Mouse (Mus musculus): ENCODE measurements around the gene Itga9. TPM values are rescaled to one million over a fixed set of nuclear protein-coding genes. Genes with fewer than 3 reads are reported as not detected.

Gene Itga9
- total RNA-seq, 2 experiments from 2014 or later, result 97.8 to 111 TPM

DNA sequence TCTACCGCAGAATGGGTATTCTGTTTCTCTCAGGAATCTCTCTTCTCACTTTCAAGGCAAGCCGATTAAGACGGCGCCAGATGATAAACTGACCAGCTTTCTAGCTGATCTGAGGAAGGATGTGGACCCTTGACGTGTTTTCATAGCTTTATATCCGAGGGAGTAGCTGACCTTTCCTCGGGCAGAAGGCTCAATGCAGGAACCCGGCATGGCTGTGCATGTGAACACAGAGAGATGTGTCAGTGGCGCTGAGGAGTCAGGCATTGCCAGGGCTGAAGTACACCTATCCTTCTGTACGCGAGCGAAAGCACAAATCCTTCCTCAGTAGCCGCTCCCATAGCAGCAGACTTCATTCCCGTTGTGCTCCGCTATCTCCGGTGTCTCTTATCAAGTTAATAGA lies 207.6 kb downstream of the Itga9 start:
- DNase-seq (ENCODE audit: low spot score in 2 of 2), result no peak

- no peak for DNase-seq (ENCODE audit: low spot score in 2 of 2)
Measured at GRCm38 (mm10) chr9:118814461-118814860, 208.0 kb downstream of the Itga9 start.

GRCm38 (mm10) chr9:118815543-118815942 lies 209.1 kb downstream of the Itga9 start:
- DNase-seq (ENCODE audit: low spot score in 2 of 2), result no peak

DNA sequence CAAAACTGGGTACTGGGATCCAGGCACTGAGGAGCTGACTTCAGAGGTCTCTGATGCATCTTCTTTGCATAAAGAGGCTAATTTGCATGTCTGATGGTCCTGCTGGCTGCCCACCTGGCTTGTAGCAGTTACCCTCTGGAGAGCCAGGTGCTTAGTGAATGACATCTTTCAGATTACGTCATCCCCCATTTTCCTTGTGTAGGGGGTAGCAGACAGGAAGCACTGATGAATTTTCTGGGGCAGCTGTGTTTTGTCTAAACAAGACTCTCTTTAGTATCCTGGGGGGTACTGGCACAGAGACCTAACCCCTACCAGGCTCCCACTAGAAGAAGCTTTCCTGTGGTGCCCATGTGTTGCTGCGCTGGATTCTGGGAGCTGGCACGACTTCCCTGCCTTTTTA lies 212.0 kb downstream of the Itga9 start:
- no peak for DNase-seq (ENCODE audit: low spot score in 2 of 2)

GRCm38 (mm10) chr9:118821220-118822185 lies 215.0 kb downstream of the Itga9 start:
- no peak for DNase-seq (ENCODE audit: low spot score in 2 of 2)

DNA sequence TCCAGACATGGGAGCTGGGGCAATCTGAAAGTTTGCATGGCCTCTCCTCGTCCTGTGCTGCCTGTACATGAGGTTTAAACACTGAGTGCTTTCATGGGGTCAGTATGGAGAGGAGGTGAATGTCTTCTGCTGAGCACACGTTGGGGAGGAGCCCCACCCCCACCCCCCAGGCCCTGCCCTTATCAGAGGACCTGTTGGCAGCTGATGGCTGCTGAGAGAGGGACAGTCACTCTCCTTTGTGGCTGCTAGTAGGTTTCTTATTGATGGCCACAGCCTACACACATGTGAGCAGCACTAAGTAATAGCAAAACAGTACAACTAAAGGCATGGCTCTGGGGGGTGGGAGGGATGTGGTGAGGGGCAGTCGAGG lies 215.7 kb downstream of the Itga9 start:
- DNase-seq (ENCODE audit: low spot score in 2 of 2), result no peak

DNA sequence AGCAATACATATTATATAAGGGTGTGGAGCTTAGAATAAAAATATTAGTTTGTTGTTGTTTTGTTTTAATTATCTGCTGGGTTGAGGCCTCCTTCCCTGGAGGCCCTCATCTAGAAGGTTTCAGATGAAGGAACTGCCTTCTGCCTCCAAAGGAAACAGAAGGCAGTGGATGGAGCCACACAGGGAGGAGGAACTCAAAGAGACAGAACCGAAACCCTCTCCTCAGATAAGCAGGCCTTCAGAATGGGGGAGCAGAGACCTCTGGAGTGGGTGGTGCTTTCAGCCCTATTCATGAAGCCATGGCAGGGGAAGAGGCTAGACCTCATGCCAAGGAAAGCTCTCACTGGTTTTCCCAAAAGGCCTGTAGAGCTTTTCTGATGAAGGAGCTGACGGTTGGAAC lies 216.1 kb downstream of the Itga9 start:
- DNase-seq (ENCODE audit: low spot score in 2 of 2), result no peak

DNA sequence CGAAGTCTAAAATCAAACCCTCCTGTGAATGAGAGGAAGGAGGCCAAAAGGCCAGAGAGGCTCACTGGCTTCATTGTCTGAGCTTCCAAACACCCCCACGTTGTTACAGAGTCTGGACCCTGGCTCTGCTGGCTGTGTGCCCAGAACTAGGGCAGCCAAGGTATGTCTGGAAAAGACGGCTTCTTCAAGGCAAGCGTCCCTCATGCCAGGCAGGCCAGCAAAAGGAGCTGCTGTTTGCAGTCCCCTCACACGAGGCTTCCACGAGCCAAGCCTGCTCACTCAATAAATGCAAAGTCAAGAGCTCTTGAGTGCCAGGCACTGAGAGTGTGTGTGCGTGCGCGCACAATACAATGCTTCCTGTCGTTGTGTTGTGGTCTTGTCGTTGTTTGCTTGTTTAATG lies 224.6 kb downstream of the Itga9 start:
- DNase-seq (ENCODE audit: low spot score in 2 of 2), result no peak

- no peak for DNase-seq (ENCODE audit: low spot score in 2 of 2)
Measured at GRCm38 (mm10) chr9:118832533-118832932, 226.0 kb downstream of the Itga9 start.

DNA sequence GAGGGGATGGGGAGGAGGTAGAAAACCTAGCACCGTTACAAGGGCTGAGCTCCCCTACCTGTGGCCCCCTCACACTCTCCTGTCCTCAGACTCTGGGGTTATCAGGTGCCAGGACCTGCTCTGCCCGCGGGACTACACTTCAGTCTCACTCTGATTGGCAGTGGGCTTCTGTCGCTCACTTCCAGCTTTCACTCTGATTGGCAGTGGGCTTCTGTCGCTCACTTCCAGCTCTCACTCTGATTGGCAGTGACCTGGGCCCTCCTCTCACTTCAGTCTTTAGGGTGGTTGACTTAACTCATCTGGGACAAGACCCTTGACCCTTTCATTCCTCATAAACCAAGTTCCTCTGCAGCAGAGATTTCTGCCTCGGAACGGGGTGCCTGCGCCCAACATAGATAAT lies 226.9 kb downstream of the Itga9 start:
- no peak for DNase-seq (ENCODE audit: low spot score in 2 of 2)

- DNase-seq (ENCODE audit: low spot score in 2 of 2), result no peak
Measured at GRCm38 (mm10) chr9:118838910-118839667, 232.6 kb downstream of the Itga9 start.

- DNase-seq (ENCODE audit: low spot score in 2 of 2), result no peak
Measured at GRCm38 (mm10) chr9:118841247-118841646, 234.8 kb downstream of the Itga9 start.

DNA sequence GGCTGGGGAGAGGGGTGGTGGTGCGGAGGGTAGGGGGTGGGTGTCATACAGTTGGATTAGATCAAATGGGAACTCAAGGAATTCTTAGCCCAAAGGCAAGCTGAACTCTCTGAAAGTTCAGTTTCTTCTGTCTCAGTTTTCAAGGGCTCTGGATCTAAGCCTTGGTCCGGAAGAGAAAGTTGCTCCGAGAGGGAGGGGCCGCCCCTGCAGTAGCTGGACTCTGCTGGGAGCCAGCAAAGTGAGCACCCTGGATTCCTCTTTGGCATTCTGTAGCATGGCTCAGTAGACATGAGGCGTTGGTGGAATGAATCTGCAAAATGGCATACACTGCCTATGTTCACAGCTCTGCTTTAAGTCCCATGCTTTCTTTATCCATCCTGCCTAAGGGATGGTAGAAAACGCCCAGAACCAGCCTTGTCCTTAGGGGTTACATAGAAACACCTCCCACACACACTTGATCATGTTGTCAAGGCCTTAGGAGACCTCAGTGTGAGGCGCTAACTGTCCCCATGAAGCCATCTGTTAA lies 235.5 kb downstream of the Itga9 start:
- no peak for DNase-seq (ENCODE audit: low spot score in 2 of 2)

- no peak for DNase-seq (ENCODE audit: low spot score in 2 of 2)
Measured at GRCm38 (mm10) chr9:118843711-118844110, 237.2 kb downstream of the Itga9 start.

DNA sequence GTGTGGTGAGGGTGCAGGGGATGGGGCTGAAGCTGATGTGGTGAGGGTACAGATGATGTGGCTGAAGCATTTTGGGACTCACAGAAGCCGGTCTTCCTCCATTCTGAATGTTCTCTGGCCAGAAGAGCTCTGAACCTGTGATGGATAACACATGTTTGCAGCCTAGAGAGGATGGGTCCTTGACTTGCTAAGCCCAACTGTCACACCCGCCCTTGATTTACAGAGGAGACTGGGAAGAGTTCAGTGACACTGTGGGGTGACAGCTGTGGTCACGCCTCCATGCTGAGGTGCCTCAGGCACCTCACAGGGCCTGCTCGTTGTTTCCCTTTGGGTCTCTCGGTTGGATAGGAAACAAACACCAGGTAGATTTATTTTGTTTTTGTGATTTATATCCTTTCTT lies 238.5 kb downstream of the Itga9 start:
- DNase-seq (ENCODE audit: low spot score in 2 of 2), result no peak

GRCm38 (mm10) chr9:118846766-118847165 lies 240.3 kb downstream of the Itga9 start:
- DNase-seq (ENCODE audit: low spot score in 2 of 2), result no peak

- DNase-seq (ENCODE audit: low spot score in 2 of 2), result no peak
Measured at GRCm38 (mm10) chr9:118856665-118857064, 250.2 kb downstream of the Itga9 start.

DNA sequence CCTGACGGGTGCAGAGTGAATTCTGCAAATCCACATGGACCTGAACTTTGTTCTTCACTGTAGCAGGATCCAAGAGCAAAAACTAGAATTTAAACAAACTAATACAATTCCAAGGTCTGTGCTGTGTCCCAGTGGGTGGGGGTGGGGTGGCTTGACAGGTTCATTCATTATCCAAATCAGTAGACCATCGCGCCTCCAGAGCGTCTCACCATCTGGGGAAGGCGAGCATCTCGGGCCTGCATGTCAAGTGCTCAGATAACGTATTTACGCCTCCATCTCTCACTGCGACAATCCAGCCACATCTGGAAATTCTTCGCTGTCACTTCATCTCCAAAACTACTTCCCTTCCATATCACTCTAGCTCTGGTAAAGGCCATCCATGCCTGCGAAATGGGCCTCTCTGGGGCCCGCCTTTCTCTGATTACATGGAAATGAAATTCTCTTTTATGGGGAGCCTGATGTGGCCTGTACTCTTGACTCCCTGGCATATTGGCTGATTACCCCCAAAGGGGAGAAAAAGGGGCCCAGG lies 254.2 kb downstream of the Itga9 start:
- DNase-seq (ENCODE audit: low spot score in 2 of 2), result no peak

GRCm38 (mm10) chr9:118862214-118862613 lies 255.7 kb downstream of the Itga9 start:
- no peak for DNase-seq (ENCODE audit: low spot score in 2 of 2)

DNA sequence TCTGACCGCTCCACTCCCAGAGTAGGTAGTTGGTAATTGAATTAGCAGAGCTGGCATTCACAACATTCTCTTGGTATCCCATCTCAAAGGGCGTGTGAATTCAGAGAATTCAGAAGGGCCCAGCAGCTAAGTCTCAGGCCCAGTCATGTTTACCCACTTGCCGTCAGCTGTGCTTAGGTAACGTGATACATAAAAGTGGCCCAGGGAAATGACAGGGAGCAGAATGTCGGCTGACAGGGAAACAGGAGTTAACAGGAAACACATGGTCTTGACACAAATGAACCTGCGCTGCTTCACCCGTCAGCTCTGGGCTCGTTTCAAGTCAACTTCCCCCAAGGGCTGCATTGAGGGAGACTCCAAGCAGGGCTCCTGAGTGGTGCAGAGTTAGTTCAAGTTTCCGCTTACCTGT lies 256.4 kb downstream of the Itga9 start:
- DNase-seq (ENCODE audit: low spot score in 2 of 2), result no peak

- no peak for DNase-seq (ENCODE audit: low spot score in 2 of 2)
Measured at GRCm38 (mm10) chr9:118863528-118863927, 257.0 kb downstream of the Itga9 start.

- no peak for DNase-seq (ENCODE audit: low spot score in 2 of 2)
Measured at GRCm38 (mm10) chr9:118866949-118867348, 260.5 kb downstream of the Itga9 start.
